Mouse (Mus musculus) limb, embryonic 13.5 days (tissue): ENCODE measurements at regions not wholly inside any gene's neighbourhood (a gene's known extent, or its start where the extent isn't known, plus 50 kb on each side); places are given as distances from the start of the nearest gene placed in this dataset.

Source experiments
- ATAC-seq: fragments of 200-750 bp; cut with Nextera tagmentation; 2 replicates; pipeline ENCODE4 v1.8.0; 2017; ENCODE audit warnings: low read depth, moderate number of reproducible peaks, moderate TSS enrichment; ENCODE audit not compliant: low FRiP score
- H3K27ac ChIP-seq: fragments of 300-500 bp; sonication (generic); 2 replicates; pipeline ENCODE4 v1.5.1; 2015; ENCODE audit warnings: inconsistent platforms, mild to moderate bottlenecking, moderate library complexity
- H3K27me3 ChIP-seq: fragments of 300-500 bp; sonication (generic); 2 replicates; pipeline ENCODE4 v1.6.1; 2015; ENCODE audit warnings: mild to moderate bottlenecking, inconsistent platforms
- H3K36me3 ChIP-seq: fragments of 300-500 bp; sonication (generic); 2 replicates; pipeline ENCODE4 v1.6.1; 2015; ENCODE audit warnings: inconsistent platforms, mild to moderate bottlenecking, moderate library complexity
- H3K4me1 ChIP-seq: fragments of 300-500 bp; sonication (generic); 2 replicates; pipeline ENCODE4 v1.6.1; 2015; ENCODE audit warnings: inconsistent platforms
- H3K4me2 ChIP-seq: fragments of 300-500 bp; sonication (generic); replicated peaks from 2 replicates; pipeline ENCODE4 v1.6.1; 2015; ENCODE audit warnings: inconsistent platforms, mild to moderate bottlenecking, moderate library complexity
- H3K4me3 ChIP-seq: fragments of 300-500 bp; sonication (generic); 2 replicates; pipeline ENCODE4 v1.5.1; 2015; ENCODE audit warnings: moderate library complexity, mild to moderate bottlenecking, inconsistent platforms
- H3K9ac ChIP-seq: fragments of 300-500 bp; sonication (generic); 2 replicates; pipeline ENCODE4 v1.6.1; 2015; ENCODE audit warnings: mild to moderate bottlenecking, inconsistent platforms
- H3K9me3 ChIP-seq: fragments of 300-500 bp; sonication (generic); 2 replicates; pipeline ENCODE4 v1.6.1; 2016; ENCODE audit warnings: inconsistent platforms
- WGBS: fragments of 180-500 bp; shearing (Covaris S2); methylation state at CpG from one replicate; pipeline ENCODE4 v1.1.7; 2015; 5-methylcytosine and 5-hydroxymethylcytosine counted together

DNA sequence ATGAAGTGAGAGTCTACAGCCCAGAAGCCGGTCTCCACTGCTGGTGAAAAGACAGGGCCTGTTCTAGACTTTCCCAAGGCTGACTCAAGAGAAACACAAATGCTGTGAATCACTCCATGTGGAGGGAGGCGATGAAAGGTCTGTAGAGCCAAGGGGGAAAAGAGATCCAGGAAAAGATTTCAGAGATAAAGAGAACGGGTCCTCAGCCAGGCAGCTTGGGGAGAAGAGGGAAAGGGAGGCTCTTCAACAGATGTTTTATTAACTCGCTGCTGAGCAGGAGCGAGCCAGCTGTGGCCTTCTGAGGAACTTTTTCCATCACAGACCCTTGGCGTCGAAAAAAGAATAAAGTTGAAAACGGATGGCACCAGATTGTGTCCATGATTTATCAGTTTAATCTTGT, 500.7 kb upstream of the Tnp1 start:
- Histone ChIP-seq H3K27ac (no peak overlapping the region), H3K4me2 (no peak overlapping the region), H3K4me3 (no peak overlapping the region), H3K9ac (no peak overlapping the region), H3K9me3 (no peaks in the 10 kb centered on the region), H3K36me3 (no peaks in the 10 kb centered on the region), H3K27me3 (no peaks in the 10 kb centered on the region), H3K4me1 (peaks cover 7% of the 10 kb centered on the region; the same call in 1 of the 2 replicates)
- ATAC-seq, result no peak; the same call in 1 of the 2 replicates
- 75% methylated on average over 8 of the region's 8 CpGs for WGBS

DNA sequence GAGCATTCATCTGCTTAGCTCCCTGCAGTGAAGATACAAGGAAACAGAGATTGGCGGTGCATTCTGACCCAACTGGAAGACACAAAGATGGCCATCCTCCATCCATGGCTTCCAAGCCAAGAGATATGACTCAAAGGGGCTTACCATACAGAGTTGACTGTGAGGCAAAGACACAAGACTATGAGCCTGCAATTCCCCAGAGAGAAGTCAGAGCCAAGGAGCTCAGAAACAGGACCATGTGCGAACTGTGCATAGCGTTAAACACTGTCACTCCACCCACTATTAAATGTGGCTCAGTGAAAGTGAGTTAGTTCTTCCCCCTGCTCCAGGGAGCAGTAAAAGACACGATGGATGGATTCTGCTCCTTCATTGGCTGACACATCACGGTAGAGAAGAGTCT, 500.1 kb upstream of the Tnp1 start:
- H3K4me3 ChIP-seq, result no peak overlapping the region
- H3K4me1 ChIP-seq, result peaks cover 7% of the 10 kb centered on the region; the same call in 1 of the 2 replicates
- no peaks in the 10 kb centered on the region for H3K9me3 ChIP-seq
- no peak overlapping the region for H3K4me2 ChIP-seq
- H3K36me3 ChIP-seq, result no peaks in the 10 kb centered on the region
- no peak overlapping the region for H3K9ac ChIP-seq
- H3K27ac ChIP-seq, result no peak overlapping the region
- no peaks in the 10 kb centered on the region for H3K27me3 ChIP-seq
- ATAC-seq, result no peak
- 80% methylated on average over 5 of the region's 5 CpGs for WGBS

DNA sequence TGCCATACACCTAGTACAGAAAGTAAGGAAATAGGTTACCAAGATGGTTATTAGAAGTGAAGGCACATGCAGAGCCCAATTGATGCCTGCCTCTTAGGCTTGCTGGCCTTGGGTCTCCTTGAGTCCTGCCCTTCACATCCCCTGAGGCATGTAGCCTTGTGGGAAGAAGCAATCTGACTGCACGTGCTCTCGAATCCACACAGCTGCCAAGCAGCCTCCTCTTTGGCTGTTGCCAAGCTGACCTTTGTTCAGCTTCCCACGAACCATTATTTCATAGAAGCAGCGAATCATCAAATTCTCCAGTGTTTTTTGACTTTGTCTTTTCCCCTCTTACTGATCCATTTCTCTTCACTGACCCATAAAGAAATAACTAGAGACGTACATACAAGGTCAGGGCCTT, 498.1 kb upstream of the Tnp1 start:
- Histone ChIP-seq H3K9me3 (no peaks in the 10 kb centered on the region), H3K27me3 (no peaks in the 10 kb centered on the region), H3K4me1 (peaks cover 7% of the 10 kb centered on the region; the same call in 1 of the 2 replicates), H3K9ac (no peak overlapping the region), H3K4me3 (no peak overlapping the region), H3K27ac (peak overlapping the region; percentile 69), H3K36me3 (no peaks in the 10 kb centered on the region), H3K4me2 (no peak overlapping the region)
- WGBS, result 65% methylated on average over 5 of the region's 5 CpGs
- ATAC-seq, result no peak

DNA sequence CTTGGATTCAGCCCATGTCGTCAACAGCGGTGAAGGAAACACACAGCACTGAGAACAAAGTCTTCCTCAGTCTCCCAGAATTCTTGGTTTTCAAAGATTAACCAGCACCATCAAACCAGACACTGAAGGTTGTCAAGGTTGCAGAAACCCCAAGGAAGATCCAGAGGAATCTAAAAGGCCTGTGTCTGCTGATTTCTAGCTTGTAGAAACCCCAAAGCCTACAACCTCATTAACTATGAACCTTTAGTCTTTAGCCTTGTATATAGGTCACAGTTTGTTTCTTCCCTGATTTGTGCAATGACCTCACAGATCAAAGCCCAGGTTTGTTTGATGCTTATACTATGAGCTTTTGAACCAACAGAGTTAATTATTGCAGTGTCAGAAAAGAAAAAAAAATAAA, 497.1 kb upstream of the Tnp1 start:
- Histone ChIP-seq H3K4me2 (no peak overlapping the region), H3K4me3 (no peak overlapping the region), H3K9me3 (no peaks in the 10 kb centered on the region), H3K9ac (no peak overlapping the region), H3K27ac (no peak overlapping the region), H3K27me3 (no peaks in the 10 kb centered on the region), H3K36me3 (no peaks in the 10 kb centered on the region), H3K4me1 (peaks cover 7% of the 10 kb centered on the region; the same call in 1 of the 2 replicates)
- WGBS, result 92% methylated on average over 2 of the region's 2 CpGs
- no peak for ATAC-seq

DNA sequence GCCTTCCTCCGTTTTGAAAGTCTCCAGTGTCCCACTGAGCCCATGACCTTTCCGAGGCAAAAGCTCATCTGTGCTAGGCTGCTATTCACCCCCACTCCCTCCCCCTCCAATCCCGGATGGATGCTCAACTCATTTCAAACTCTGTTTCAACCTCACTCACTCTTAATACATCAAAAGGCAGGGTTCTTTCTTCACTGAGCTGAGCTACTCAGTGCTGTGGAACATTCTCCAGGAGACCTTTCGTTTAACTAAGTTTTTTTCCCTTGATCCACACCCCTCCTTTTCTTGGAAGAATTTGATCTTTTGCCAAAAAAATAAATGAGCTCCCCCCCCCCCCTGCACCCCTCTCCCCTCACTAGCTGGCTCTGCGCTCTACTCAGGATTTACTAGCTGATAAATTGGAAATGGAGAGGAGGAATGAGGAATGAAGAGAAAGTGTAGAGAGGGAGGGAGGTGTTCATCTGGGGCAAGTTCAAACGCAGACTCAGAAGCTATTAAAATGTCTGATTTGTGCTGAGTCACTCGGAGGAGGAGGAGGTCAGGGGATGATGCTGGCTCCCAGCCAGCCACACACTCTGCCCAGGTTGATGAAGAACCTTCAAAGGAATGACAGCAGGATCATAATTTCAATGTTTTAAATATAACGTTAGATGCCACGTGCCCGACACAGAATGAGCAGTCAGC, 491.5 kb upstream of the Tnp1 start:
- Histone ChIP-seq H3K4me1 (peaks cover 15% of the 10 kb centered on the region), H3K27me3 (no peaks in the 10 kb centered on the region), H3K4me3 (no peak overlapping the region), H3K36me3 (no peaks in the 10 kb centered on the region), H3K9me3 (no peaks in the 10 kb centered on the region), H3K4me2 (peak overlapping the region; percentile 5; the same call in 1 of the 2 replicates), H3K9ac (no peak overlapping the region), H3K27ac (peak overlapping the region; percentile 75)
- peak; percentile 83 for ATAC-seq
- WGBS, result 27% methylated on average over 10 of the region's 10 CpGs

DNA sequence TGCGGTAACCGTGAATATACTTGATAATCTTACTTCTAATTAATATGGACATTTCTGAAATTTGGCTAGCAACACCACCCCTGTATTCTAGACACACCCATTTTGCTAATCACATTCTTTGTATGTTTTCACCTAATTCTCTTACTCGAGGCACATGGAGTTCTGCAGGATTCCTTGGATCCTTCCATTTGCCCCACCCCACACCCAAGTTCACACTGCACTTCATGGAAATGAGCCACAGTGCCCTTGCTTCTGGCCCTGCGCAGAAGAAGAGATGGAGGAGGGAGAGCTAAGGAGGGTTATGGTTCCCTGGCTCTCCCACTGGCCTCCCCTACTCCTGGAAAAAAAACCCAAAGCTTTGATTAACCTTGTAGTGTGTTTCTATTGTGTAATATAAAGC, 487.9 kb upstream of the Tnp1 start:
- ATAC-seq, result no peak
- Histone ChIP-seq H3K4me3 (no peak overlapping the region), H3K27me3 (no peaks in the 10 kb centered on the region), H3K36me3 (no peaks in the 10 kb centered on the region), H3K27ac (no peak overlapping the region), H3K4me1 (peaks cover 15% of the 10 kb centered on the region), H3K4me2 (no peak overlapping the region), H3K9ac (no peak overlapping the region), H3K9me3 (no peaks in the 10 kb centered on the region)
- 83% methylated on average over 4 of the region's 4 CpGs for WGBS

DNA sequence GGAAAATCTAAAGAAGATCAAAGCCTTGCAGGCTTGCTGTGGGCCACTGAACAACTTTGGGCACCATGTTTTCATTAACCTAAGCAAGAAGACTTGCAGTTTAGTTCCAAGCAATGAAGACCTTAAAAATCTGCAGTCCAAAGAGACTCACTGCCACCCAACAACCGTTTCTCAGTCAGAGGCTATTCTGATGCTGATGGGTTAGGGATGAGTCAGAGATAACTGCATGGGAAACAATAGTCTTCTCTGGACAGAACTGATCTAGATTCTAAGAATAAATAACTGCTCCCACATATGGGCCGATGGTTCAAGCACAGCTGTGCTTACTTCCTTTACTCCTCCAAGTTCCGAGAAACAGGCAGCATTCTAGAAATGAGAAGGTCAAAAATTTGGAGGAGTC, 485.0 kb upstream of the Tnp1 start:
- ATAC-seq, result no peak

DNA sequence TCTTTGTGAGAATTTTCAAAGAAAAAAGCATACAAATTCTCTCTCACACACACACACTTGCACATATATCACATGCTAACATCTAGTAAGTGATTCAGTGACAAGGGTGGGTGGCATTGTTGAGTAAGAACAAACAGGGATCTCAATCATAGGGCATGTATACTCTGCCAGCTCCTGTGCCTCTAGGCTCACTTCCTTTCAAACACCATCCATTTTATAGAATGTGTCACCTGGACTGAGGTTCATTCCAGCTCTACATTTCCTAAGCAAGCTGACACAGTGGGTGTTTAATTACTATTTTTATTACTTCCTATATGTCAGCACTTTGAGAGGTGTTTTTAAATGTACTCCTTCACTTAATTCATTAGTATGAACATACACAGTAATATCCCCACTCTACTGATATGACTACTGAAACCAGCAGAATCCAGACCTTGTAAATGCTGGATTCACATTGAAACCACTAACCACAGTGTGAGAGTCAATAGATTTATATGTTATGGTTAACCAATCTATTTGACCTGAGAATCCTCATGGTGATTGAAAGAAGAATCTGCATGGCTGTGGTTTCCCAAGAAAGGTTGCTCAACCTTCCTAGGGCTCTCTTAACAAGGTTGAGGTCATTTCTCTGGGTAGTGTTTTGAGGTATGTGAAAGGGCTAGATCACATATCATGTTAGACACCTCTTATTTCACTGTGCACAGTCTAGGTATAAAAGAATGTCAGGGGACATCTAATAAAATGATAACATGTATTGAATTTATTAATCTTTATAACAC, 480.5 kb upstream of the Tnp1 start:
- H3K27ac ChIP-seq, result no peak overlapping the region
- no peaks in the 10 kb centered on the region for H3K9me3 ChIP-seq
- H3K4me2 ChIP-seq, result no peak overlapping the region
- no peaks in the 10 kb centered on the region for H3K4me1 ChIP-seq
- no peak for ATAC-seq
- H3K9ac ChIP-seq, result no peak overlapping the region
- H3K4me3 ChIP-seq, result no peak overlapping the region
- no peaks in the 10 kb centered on the region for H3K36me3 ChIP-seq
- no peaks in the 10 kb centered on the region for H3K27me3 ChIP-seq

More for the DNA sequence above, 485.0 kb upstream of the Tnp1 start:
- no peaks in the 10 kb centered on the region for H3K36me3 ChIP-seq
- no peak overlapping the region for H3K9ac ChIP-seq
- H3K27me3 ChIP-seq, result no peaks in the 10 kb centered on the region
- no peak overlapping the region for H3K27ac ChIP-seq
- WGBS, result 81% methylated on average over 3 of the region's 3 CpGs
- no peaks in the 10 kb centered on the region for H3K9me3 ChIP-seq
- H3K4me1 ChIP-seq, result no peaks in the 10 kb centered on the region
- H3K4me2 ChIP-seq, result no peak overlapping the region
- H3K4me3 ChIP-seq, result no peak overlapping the region

DNA sequence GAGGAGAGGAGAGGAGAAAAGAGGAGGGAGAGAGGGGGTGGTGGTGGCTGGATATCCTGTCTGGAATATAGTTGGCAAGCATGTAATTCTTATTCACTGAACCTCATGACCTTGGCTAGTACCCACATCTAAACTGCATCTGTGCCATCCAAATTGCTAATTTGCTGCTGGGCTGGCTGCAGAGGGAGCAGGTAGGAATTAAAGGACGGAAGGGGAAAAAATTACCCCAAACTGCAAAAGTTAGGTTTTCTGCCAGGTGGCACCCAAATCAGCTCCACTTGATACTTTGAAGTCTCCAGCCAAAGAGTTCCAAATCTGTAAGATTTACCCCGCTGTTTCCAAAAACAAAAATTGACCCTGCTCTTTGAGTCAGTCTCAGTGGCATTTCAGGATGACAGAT, 466.2 kb upstream of the Tnp1 start:
- WGBS, result 56% methylated on average over 2 of the region's 2 CpGs
- Histone ChIP-seq H3K4me2 (no peak overlapping the region), H3K27me3 (no peaks in the 10 kb centered on the region), H3K4me3 (no peak overlapping the region), H3K9ac (no peak overlapping the region), H3K9me3 (no peaks in the 10 kb centered on the region), H3K36me3 (no peaks in the 10 kb centered on the region), H3K27ac (no peak overlapping the region), H3K4me1 (peaks cover 14% of the 10 kb centered on the region)
- no peak for ATAC-seq

DNA sequence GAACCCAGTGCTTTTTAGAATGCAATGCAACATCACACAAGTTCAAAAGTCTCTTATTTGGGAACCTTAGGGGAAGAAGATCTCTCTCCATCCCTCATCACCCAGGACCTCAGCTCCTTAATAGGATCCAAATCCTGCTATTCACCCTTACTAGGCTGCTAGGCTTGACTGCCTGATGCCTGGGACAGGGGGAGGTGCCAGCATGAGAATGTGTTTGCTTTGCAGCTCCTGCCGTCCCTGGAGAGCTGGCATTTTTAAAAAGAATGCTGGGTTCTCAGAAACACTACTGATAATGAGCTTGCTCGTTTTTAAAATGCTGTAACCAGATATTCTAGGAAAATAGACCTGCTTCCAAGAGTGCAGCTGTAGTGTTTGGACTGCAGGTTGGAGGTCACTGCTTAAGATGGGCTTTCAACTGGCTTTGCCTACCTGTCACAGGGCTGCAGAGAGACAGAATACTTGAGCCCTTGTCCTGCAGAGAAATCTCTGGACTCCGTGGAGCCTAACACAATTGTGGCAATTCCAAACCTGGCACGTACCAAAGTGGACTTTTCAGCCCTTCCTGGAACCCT, 463.7 kb upstream of the Tnp1 start:
- no peak for ATAC-seq
- peak overlapping the region; percentile 16; the same call in 1 of the 2 replicates for H3K27ac ChIP-seq
- H3K9ac ChIP-seq, result no peak overlapping the region
- H3K27me3 ChIP-seq, result no peaks in the 10 kb centered on the region
- no peak overlapping the region for H3K4me2 ChIP-seq
- H3K4me3 ChIP-seq, result no peak overlapping the region
- 32% methylated on average over 4 of the region's 4 CpGs for WGBS
- H3K4me1 ChIP-seq, result peaks cover 14% of the 10 kb centered on the region
- H3K36me3 ChIP-seq, result no peaks in the 10 kb centered on the region
- H3K9me3 ChIP-seq, result no peaks in the 10 kb centered on the region

DNA sequence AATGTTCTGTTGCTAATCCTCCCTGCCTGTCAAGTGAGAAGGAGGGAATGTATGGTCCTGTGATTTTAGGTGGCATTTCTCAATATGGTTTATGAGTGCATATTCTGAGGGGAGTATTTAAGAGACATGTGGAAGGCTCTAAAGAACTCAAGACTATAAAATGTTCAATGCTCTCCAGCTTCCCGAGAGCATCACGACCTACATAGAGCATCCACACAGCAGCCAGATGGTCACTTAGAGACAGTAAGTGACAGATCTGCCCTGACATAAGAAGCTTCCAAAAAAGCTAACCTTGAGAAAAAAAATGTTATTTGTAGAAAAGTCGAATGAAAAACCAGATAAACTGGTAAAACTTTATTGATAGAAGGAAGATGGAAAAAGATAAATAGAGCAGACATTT, 444.9 kb upstream of the Tnp1 start:
- ATAC-seq, result no peak
- H3K27ac ChIP-seq, result no peak overlapping the region
- 57% methylated on average over 3 of the region's 3 CpGs for WGBS
- no peak overlapping the region for H3K9ac ChIP-seq
- H3K4me1 ChIP-seq, result peaks cover 30% of the 10 kb centered on the region
- peaks cover 6% of the 10 kb centered on the region; the same call in 1 of the 2 replicates for H3K27me3 ChIP-seq
- H3K9me3 ChIP-seq, result no peaks in the 10 kb centered on the region
- no peak overlapping the region; the same call in 1 of the 2 replicates for H3K4me2 ChIP-seq
- no peaks in the 10 kb centered on the region for H3K36me3 ChIP-seq
- no peak overlapping the region for H3K4me3 ChIP-seq

DNA sequence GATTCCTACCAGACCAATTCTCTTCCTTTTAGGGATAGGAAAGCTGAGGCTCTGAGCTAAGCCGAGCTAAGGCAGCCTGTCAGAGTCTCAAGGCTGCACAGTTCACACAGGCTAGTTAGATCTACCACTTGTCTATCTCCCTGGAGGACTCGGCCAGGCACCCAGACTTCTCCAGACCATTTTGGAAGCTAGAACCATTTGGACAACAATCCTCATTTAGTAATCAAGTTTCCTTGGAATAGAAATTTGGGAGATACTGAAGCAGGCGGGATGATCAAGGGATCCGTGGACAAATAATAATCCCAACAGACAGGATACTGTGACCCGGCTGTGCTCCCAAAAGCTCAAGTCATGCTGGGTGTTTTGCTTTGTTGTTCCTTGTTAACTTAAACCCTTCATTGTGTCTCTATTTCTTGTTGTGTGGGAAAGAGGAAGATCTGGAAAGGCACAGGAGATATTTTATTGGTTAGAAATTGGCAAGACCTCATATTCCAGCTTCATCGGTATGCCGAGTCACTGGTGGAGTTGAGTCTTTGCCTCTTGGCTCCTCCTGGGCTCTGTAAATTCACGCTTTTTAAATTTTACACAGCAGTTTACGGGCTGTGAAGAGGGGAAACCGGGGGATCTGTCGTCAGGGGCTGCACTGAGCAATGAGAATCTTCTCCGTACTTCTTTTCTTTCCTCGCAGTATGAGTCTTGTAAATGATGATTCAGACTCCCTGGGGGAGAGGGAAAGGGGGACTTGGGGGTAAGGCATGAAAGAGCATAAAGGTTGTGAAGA, 444.2 kb upstream of the Tnp1 start:
- no peak overlapping the region; the same call in 1 of the 2 replicates for H3K4me2 ChIP-seq
- H3K36me3 ChIP-seq, result no peaks in the 10 kb centered on the region
- H3K27me3 ChIP-seq, result peaks cover 6% of the 10 kb centered on the region; the same call in 1 of the 2 replicates
- H3K9ac ChIP-seq, result no peak overlapping the region
- 47% methylated on average over 13 of the region's 13 CpGs for WGBS
- no peak overlapping the region for H3K4me3 ChIP-seq
- H3K9me3 ChIP-seq, result no peaks in the 10 kb centered on the region
- no peak overlapping the region for H3K27ac ChIP-seq
- ATAC-seq, result peak; percentile 75; the same call in 1 of the 2 replicates
- H3K4me1 ChIP-seq, result peaks cover 29% of the 10 kb centered on the region
